Mouse (Mus musculus) urinary bladder, postnatal 36 days (tissue): ENCODE measurements at regions not wholly inside any gene's neighbourhood (a gene's known extent, or its start where the extent isn't known, plus 50 kb on each side); places are given as distances from the start of the nearest gene placed in this dataset.

Experiments
- DNase-seq, 2 experiments: peaks; one replicate each; pipeline ENCODE4 v3.0.0; 2022; ENCODE audit warnings: low spot score in 2 of 2, mixed read lengths in 1 of 2

GRCm38 (mm10) chr4:10141238-10141934 is 732.9 kb upstream of the 2610301B20Rik start:
- DNase-seq = no peak

GRCm38 (mm10) chr4:10149911-10150310 is 724.4 kb upstream of the 2610301B20Rik start:
- peak in 1 of 2 experiments; percentile 0 for DNase-seq

- DNase-seq = peak in 1 of 2 experiments; percentile 12
Observed at GRCm38 (mm10) chr4:10150501-10150900, 723.8 kb upstream of the 2610301B20Rik start.

- DNase-seq = no peak
Observed at GRCm38 (mm10) chr4:10155705-10156390, 718.5 kb upstream of the 2610301B20Rik start.

- no peak for DNase-seq
Observed at GRCm38 (mm10) chr4:10189896-10190295, 684.4 kb upstream of the 2610301B20Rik start.

GRCm38 (mm10) chr4:10197245-10197943 is 676.9 kb upstream of the 2610301B20Rik start:
- DNase-seq = no peak

GRCm38 (mm10) chr4:10201835-10202234 is 672.5 kb upstream of the 2610301B20Rik start:
- DNase-seq = no peak

- DNase-seq = no peak
Observed at GRCm38 (mm10) chr4:10204224-10204623, 670.1 kb upstream of the 2610301B20Rik start.

- DNase-seq = no peak
Observed at GRCm38 (mm10) chr4:10209324-10209923, 664.9 kb upstream of the 2610301B20Rik start.

GRCm38 (mm10) chr4:10211303-10211702 is 663.0 kb upstream of the 2610301B20Rik start:
- no peak for DNase-seq

GRCm38 (mm10) chr4:10235324-10235723 is 639.0 kb upstream of the 2610301B20Rik start:
- DNase-seq = no peak

- no peak for DNase-seq
Observed at GRCm38 (mm10) chr4:10242117-10242516, 632.2 kb upstream of the 2610301B20Rik start.

- DNase-seq = no peak
Observed at GRCm38 (mm10) chr4:10242909-10243308, 631.4 kb upstream of the 2610301B20Rik start.

- DNase-seq = no peak
Observed at GRCm38 (mm10) chr4:10254029-10254690, 620.1 kb upstream of the 2610301B20Rik start.

GRCm38 (mm10) chr4:10257537-10257936 is 616.8 kb upstream of the 2610301B20Rik start:
- DNase-seq = no peak

GRCm38 (mm10) chr4:10260351-10260750 is 613.9 kb upstream of the 2610301B20Rik start:
- DNase-seq = no peak

- DNase-seq = no peak
Observed at GRCm38 (mm10) chr4:10265942-10266341, 608.4 kb upstream of the 2610301B20Rik start.

- DNase-seq = no peak
Observed at GRCm38 (mm10) chr4:10285562-10285961, 588.7 kb upstream of the 2610301B20Rik start.

- DNase-seq = no peak
Observed at GRCm38 (mm10) chr4:10290326-10290725, 584.0 kb upstream of the 2610301B20Rik start.

GRCm38 (mm10) chr4:10295012-10295530 is 579.2 kb upstream of the 2610301B20Rik start:
- no peak for DNase-seq

GRCm38 (mm10) chr4:10296220-10296619 is 578.1 kb upstream of the 2610301B20Rik start:
- no peak for DNase-seq
